Mouse (Mus musculus): ENCODE results near the gene Myl6b. TPM values are rescaled to one million over a fixed set of nuclear protein-coding genes. Genes with fewer than 3 reads are reported as not detected.

The Myl6b gene
- polyA plus RNA-seq, 1 experiment, result 0.67 TPM

- Histone ChIP-seq H3K4me3 (ENCODE audit: extremely low read depth, insufficient read depth, insufficient read length) (no peak overlapping the region), H3K27ac (ENCODE audit: insufficient read depth, low read length) (no peak overlapping the region), H3K4me1 (ENCODE audit: control insufficient read depth, insufficient read depth, insufficient read length) (no peaks in the 10 kb centered on the region), H3K27me3 (ENCODE audit: control insufficient read depth, insufficient read depth, low read length) (no peaks in the 10 kb centered on the region), H3K36me3 (ENCODE audit: control insufficient read depth, insufficient read depth, low read length) (peaks cover 60% of the 10 kb centered on the region)
- no peak for TF ChIP-seq POLR2A (IDR thresholded peaks at IDR 0.05; ENCODE audit: low read depth, low read length)
- TF ChIP-seq CTCF (IDR thresholded peaks at IDR 0.05; ENCODE audit: extremely low read depth, insufficient read depth, insufficient read length, insufficient replicate concordance), result no peak
- DNase-seq (ENCODE audit: low read depth in 1 of 2, low spot score in 2 of 2), result no peak
- 91% methylated on average over 16 of the region's 16 CpGs for WGBS
These were observed 22.1 kb upstream of the Myl6b start for GRCm38 (mm10) chr10:128520591-128520990.

GRCm38 (mm10) chr10:128518833-128519232 lies 20.3 kb upstream of the Myl6b start:
- 80% methylated on average over 7 of the region's 7 CpGs for WGBS
- Histone ChIP-seq H3K27ac (ENCODE audit: insufficient read depth, low read length) (no peak overlapping the region), H3K4me3 (ENCODE audit: extremely low read depth, insufficient read depth, insufficient read length) (no peak overlapping the region), H3K27me3 (ENCODE audit: control insufficient read depth, insufficient read depth, low read length) (no peaks in the 10 kb centered on the region), H3K36me3 (ENCODE audit: control insufficient read depth, insufficient read depth, low read length) (peaks cover 69% of the 10 kb centered on the region), H3K4me1 (ENCODE audit: control insufficient read depth, insufficient read depth, insufficient read length) (no peaks in the 10 kb centered on the region)
- peak in 1 of 2 experiments; percentile 39 for DNase-seq (ENCODE audit: low read depth in 1 of 2, low spot score in 2 of 2)
- TF ChIP-seq POLR2A (IDR thresholded peaks at IDR 0.05; ENCODE audit: low read depth, low read length) (no peak), CTCF (IDR thresholded peaks at IDR 0.05; ENCODE audit: extremely low read depth, insufficient read depth, insufficient read length, insufficient replicate concordance) (peak; percentile 60; the same call in 1 of the 2 replicates)

GRCm38 (mm10) chr10:128516677-128517076 lies 18.2 kb upstream of the Myl6b start:
- H3K36me3 ChIP-seq (ENCODE audit: control insufficient read depth, insufficient read depth, low read length), result peaks cover 77% of the 10 kb centered on the region
- WGBS, result 63% methylated on average over 6 of the region's 6 CpGs

GRCm38 (mm10) chr10:128516029-128516428 lies 17.5 kb upstream of the Myl6b start:
- Histone ChIP-seq H3K4me1 (ENCODE audit: control insufficient read depth, insufficient read depth, insufficient read length) (no peaks in the 10 kb centered on the region), H3K4me3 (ENCODE audit: extremely low read depth, insufficient read depth, insufficient read length) (no peak overlapping the region), H3K27me3 (ENCODE audit: control insufficient read depth, insufficient read depth, low read length) (no peaks in the 10 kb centered on the region), H3K27ac (ENCODE audit: insufficient read depth, low read length) (no peak overlapping the region), H3K36me3 (ENCODE audit: control insufficient read depth, insufficient read depth, low read length) (peaks cover 78% of the 10 kb centered on the region)
- TF ChIP-seq POLR2A (IDR thresholded peaks at IDR 0.05; ENCODE audit: low read depth, low read length) (no peak), CTCF (IDR thresholded peaks at IDR 0.05; ENCODE audit: extremely low read depth, insufficient read depth, insufficient read length, insufficient replicate concordance) (no peak)
- no peak for DNase-seq (ENCODE audit: low read depth in 1 of 2, low spot score in 2 of 2)
- 92% methylated on average over 20 of the region's 20 CpGs for WGBS

More at GRCm38 (mm10) chr10:128516677-128517076, 18.2 kb upstream of the Myl6b start:
- no peak for DNase-seq (ENCODE audit: low read depth in 1 of 2, low spot score in 2 of 2)
- no peak overlapping the region for H3K4me3 ChIP-seq (ENCODE audit: extremely low read depth, insufficient read depth, insufficient read length)
- H3K4me1 ChIP-seq (ENCODE audit: control insufficient read depth, insufficient read depth, insufficient read length), result no peaks in the 10 kb centered on the region
- no peak overlapping the region for H3K27ac ChIP-seq (ENCODE audit: insufficient read depth, low read length)
- no peaks in the 10 kb centered on the region for H3K27me3 ChIP-seq (ENCODE audit: control insufficient read depth, insufficient read depth, low read length)
- TF ChIP-seq CTCF (IDR thresholded peaks at IDR 0.05; ENCODE audit: extremely low read depth, insufficient read depth, insufficient read length, insufficient replicate concordance) (no peak), POLR2A (IDR thresholded peaks at IDR 0.05; ENCODE audit: low read depth, low read length) (no peak)

- H3K27me3 ChIP-seq (ENCODE audit: control insufficient read depth, insufficient read depth, low read length), result no peaks in the 10 kb centered on the region
- no peak overlapping the region for H3K4me3 ChIP-seq (ENCODE audit: extremely low read depth, insufficient read depth, insufficient read length)
- TF ChIP-seq POLR2A (IDR thresholded peaks at IDR 0.05; ENCODE audit: low read depth, low read length), result no peak
- TF ChIP-seq CTCF (IDR thresholded peaks at IDR 0.05; ENCODE audit: extremely low read depth, insufficient read depth, insufficient read length, insufficient replicate concordance), result no peak
- WGBS, result 88% methylated on average over 4 of the region's 4 CpGs
- DNase-seq (ENCODE audit: low read depth in 1 of 2, low spot score in 2 of 2), result no peak
- H3K36me3 ChIP-seq (ENCODE audit: control insufficient read depth, insufficient read depth, low read length), result peaks cover 78% of the 10 kb centered on the region
- H3K4me1 ChIP-seq (ENCODE audit: control insufficient read depth, insufficient read depth, insufficient read length), result no peaks in the 10 kb centered on the region
- no peak overlapping the region for H3K27ac ChIP-seq (ENCODE audit: insufficient read depth, low read length)
These were observed 16.6 kb upstream of the Myl6b start for GRCm38 (mm10) chr10:128515044-128515443.

GRCm38 (mm10) chr10:128511761-128512160 lies 13.3 kb upstream of the Myl6b start:
- H3K4me1 ChIP-seq (ENCODE audit: control insufficient read depth, insufficient read depth, insufficient read length), result no peaks in the 10 kb centered on the region
- no peak overlapping the region for H3K4me3 ChIP-seq (ENCODE audit: extremely low read depth, insufficient read depth, insufficient read length)
- WGBS, result 95% methylated on average over 12 of the region's 12 CpGs
- DNase-seq (ENCODE audit: low read depth in 1 of 2, low spot score in 2 of 2), result no peak
- peaks cover 55% of the 10 kb centered on the region for H3K36me3 ChIP-seq (ENCODE audit: control insufficient read depth, insufficient read depth, low read length)
- no peak overlapping the region for H3K27ac ChIP-seq (ENCODE audit: insufficient read depth, low read length)
- TF ChIP-seq CTCF (IDR thresholded peaks at IDR 0.05; ENCODE audit: extremely low read depth, insufficient read depth, insufficient read length, insufficient replicate concordance) (no peak), POLR2A (IDR thresholded peaks at IDR 0.05; ENCODE audit: low read depth, low read length) (no peak)
- no peaks in the 10 kb centered on the region for H3K27me3 ChIP-seq (ENCODE audit: control insufficient read depth, insufficient read depth, low read length)

GRCm38 (mm10) chr10:128511189-128511588 lies 12.7 kb upstream of the Myl6b start:
- 90% methylated on average over 9 of the region's 9 CpGs for WGBS

More at GRCm38 (mm10) chr10:128511189-128511588, 12.7 kb upstream of the Myl6b start:
- DNase-seq (ENCODE audit: low read depth in 1 of 2, low spot score in 2 of 2), result no peak
- Histone ChIP-seq H3K27me3 (ENCODE audit: control insufficient read depth, insufficient read depth, low read length) (no peaks in the 10 kb centered on the region), H3K36me3 (ENCODE audit: control insufficient read depth, insufficient read depth, low read length) (peaks cover 50% of the 10 kb centered on the region), H3K4me3 (ENCODE audit: extremely low read depth, insufficient read depth, insufficient read length) (no peak overlapping the region), H3K4me1 (ENCODE audit: control insufficient read depth, insufficient read depth, insufficient read length) (no peaks in the 10 kb centered on the region), H3K27ac (ENCODE audit: insufficient read depth, low read length) (no peak overlapping the region)
- TF ChIP-seq POLR2A (IDR thresholded peaks at IDR 0.05; ENCODE audit: low read depth, low read length) (no peak), CTCF (IDR thresholded peaks at IDR 0.05; ENCODE audit: extremely low read depth, insufficient read depth, insufficient read length, insufficient replicate concordance) (no peak)
